Mouse (Mus musculus) left cerebral cortex, adult 18-20 months (tissue): Measurements from ENCODE around the gene Pak7. TPM values are rescaled to one million over a fixed set of nuclear protein-coding genes. Genes with fewer than 3 reads are reported as not detected.
"Not testable (repeated sequence)": the region's sequence is repeated elsewhere in the genome, so short reads cannot be mapped to it uniquely, and the experiment has no call there.

Experiments
- DNase-seq, 2 experiments: peaks; one replicate each; pipeline ENCODE4 v3.0.0; 2021 to 2022; ENCODE audit warnings: low spot score in 2 of 2, mixed read lengths in 1 of 2
- long read RNA-seq, 2 experiments: library from polyadenylated mRNA; stranded (forward); transcript quantifications; one replicate each; pipeline ENCODE4 v2.0.0; 2021
- total RNA-seq, 2 experiments: library from RNA; stranded (reverse); gene quantifications; 2 replicates each; pipeline ENCODE4 v1.2.3; 2021

The Pak7 gene
- 10 to 100 TPM; 38.4 to 50.5 TPM for total RNA-seq
- long read RNA-seq, experiment 1, transcript Pak7-202 (10 exons, 3,957 nt), result major isoform, 18 of 33 reads
- long read RNA-seq, experiment 1, partial matches to known transcripts, result 8 of 33 reads
- long read RNA-seq, experiment 1, other reads (novel, unspliced or antisense), result 6 of 33 reads
- long read RNA-seq, experiment 2, transcript Pak7-202 (10 exons, 3,957 nt), result major isoform, 5 of 17 reads
- long read RNA-seq, experiment 2, partial matches to known transcripts, result 10 of 17 reads
- long read RNA-seq, experiment 2, other reads (novel, unspliced or antisense), result 2 of 17 reads

DNA sequence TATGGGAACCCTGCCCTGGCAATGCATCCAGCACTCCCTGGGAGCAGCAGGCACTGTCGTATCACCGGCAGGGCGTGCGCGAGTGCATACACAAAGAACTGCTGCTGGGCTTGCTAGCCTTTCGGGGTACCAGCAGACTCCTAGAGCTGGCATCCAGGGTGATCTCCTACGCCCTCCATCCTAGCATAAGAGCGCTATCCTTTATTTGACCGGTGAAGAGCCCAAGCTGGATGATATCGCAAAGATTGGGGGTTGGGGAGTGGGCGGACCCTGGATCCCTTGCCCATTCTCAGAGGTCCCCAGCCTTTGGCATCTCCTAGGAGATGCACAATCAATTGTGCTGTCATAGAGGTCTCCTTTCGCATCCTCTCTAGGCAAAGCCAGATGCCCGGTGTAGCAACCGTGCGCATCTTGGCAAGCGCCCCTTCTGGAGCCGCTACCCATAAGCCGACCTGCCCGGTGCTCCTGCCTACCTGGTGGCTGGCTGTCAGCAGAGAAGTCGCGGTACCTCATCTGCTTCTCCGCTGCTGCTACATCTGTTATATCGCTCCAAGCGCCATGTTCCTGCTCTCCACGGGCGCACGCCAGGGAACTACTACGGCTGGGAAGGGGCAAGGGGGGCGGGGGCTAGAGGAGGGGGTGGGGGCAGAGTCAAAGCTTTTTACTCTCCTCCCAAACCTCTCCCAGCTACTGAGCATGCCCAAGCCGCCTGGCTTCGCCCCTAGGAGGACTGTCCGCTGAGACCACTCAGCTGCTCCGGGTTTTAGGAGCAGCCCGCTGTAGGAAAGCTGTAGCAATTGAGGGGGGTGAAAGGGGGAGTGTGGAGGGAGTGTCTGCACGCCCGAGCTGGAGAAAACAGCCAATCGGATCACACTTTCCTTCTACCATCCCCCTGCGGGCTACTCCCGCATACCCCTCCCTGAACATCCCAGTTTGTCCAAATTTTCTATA is at the start of gene Pak7:
Gene Pak7 (minus strand): TSS at position 787 of the 951 bp plus-strand sequence.
- peak; percentile 75 to 80 for DNase-seq

DNA sequence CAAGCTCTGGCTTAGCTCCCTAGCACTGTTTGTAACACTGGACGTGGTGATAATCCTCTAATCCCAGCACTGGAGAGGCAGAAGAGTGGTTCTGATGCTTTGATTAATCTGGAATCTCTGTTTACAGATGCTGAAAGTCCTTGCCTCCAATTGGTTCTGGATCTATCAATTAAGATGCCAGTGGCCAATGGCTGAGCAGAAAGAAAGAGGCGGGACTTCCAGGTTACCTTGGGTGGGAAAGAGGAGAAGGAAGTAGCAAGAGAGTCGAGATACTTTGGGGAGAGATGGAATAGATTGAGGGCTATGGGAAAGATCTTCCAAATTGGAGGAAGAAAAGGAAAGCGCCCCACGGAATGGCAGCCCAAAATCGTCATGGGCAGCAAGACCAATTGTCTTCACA is 37.8 kb upstream of the Pak7 start:
- DNase-seq, result no peak

DNA sequence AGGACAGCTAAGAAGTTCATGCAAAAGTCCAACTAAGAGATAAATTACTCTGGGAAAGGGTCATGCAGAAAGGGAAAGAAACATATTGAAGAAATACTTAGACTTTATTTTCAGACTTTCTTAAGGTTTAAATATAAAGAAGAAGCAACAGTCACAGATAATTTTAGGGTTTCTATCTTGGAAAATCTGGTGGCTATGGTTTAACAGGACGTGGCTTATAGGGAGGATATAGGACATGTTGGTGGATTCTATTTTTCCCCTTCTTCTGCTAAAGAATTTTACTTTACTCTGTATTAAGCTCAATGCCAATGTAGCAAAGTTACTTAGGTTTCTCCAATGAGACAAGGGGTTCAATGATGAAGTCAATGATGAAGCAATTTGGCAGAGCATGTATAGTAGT is 31.8 kb upstream of the Pak7 start:
- DNase-seq, result no peak

DNA sequence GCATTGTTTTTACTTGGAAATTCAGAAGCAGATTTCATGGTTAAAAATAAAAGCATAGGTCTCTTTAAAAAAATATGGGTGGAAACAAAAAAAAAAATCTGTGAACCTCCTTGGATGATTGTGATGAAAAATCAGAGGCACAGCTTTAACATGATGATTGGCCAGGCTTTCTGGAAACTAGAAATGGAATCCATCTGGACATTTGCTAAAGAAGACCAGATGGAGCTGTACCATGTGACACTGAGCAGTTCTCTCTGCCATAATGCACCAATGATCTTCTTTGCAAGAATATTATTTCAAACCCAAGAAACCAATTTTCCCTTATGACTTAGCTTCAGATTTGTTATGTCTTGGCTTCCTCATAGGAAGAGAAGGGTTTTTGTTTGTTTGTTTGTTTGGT is 28.6 kb upstream of the Pak7 start:
- peak; percentile 36 to 40 for DNase-seq

DNA sequence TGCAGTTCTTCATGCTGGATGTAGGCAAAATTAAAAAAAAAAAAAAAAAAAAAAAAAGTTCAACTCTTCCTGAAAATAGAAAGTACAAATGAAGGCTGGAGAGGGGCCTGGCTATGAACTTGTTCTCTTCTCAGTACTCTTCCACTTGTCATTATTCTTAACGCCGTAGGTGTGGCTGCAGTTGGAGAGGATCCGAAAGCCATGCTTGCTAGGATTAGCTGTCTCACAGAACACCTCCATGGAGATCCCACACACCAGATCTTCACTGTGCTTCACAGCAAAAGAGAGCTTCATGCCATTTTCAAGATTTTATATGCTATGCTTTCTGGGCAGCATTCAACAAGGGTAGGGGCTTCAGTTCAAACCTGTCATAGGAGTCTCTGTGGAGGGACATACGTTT is 14.8 kb upstream of the Pak7 start:
- peak; percentile 36 to 38 for DNase-seq

DNA sequence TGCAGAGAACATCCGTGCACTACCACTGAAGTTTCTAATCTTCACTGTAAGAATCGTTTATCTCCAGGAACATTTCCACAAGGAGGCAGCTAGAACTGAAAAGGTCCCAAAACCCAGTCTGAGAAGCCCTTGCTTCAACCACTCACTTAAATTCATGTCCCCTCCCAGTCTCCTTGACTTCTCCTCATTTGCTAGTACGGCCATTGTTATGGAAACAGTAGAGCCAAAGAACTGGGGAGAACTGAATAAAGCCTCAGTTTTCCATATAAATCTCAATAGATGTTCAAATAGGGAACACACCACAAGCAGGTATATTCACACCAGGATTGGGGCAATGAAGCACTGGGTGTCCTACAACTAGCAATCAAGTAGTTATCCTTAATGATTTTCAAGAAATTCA is 12.4 kb downstream of the Pak7 start:
- DNase-seq, result no peak

DNA sequence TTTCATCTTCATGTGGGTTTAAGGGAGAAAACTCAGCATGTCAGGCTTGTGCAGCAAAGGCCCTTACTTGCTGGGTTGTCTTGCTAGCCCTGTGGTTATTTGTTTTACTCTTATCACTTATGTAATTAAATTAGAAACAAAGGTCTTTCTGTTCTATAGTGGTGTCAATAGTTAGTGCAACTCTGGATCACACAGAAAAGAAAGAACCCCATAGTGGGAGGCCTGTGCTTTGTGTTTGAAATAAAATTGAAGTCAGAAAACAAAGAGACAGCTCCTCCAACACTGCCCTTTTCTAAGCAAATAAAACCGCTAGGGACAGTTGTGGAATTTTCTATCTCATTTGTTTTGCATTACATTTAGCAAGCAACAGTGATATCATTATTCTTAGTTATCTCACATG is 15.4 kb downstream of the Pak7 start:
- no peak for DNase-seq

DNA sequence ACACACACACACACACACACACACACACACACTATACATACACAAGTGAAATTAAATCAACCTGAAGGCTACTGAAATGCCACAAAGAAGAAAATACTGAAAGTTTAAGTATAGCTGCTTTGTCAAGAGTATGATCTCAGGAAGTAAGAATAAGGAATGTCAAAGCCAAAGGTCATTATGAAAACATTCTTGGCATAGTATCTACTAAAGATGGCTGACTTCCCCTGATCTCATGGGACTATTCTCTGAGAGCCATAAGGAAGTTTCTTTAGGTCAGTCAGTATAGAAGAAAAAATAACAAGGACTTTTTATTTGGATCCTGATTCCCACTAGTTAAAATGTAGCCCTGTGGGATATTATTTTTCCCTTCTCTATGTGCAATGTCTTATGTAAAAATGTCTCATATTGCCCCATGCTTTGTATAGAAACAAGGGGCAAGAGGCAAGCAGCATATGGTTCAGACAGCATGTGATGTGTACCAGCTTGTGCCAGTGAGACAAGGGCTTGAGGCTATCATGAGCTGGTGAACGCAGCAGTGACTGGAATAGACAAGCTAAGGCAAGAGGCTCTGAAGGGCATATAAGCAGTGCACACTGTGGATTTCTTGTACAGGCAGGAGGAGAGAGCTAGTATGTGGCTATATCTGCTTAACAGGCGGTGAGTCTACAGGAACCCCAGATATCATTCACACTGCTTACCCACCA is 36.2 kb downstream of the Pak7 start:
- DNase-seq, result no peak

DNA sequence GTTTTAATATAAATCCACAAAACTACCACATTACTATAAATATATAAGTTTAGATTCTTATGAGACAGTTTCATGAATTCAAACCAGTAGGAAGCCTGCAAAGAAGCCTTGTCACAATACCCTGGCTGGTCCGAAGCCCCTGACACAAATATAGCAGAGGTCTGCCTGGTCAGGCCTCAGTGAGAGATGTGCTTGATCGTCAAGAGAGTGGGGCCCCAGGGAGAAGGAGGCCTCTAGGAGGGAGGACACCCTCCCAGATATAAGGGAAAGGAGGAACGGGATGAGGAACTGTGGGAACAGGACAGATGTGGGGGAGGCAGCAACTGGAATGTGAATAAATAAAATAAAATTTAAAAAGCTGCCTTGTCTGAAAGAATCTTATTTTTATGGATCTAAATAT is 37.3 kb downstream of the Pak7 start:
- DNase-seq, result no peak

DNA sequence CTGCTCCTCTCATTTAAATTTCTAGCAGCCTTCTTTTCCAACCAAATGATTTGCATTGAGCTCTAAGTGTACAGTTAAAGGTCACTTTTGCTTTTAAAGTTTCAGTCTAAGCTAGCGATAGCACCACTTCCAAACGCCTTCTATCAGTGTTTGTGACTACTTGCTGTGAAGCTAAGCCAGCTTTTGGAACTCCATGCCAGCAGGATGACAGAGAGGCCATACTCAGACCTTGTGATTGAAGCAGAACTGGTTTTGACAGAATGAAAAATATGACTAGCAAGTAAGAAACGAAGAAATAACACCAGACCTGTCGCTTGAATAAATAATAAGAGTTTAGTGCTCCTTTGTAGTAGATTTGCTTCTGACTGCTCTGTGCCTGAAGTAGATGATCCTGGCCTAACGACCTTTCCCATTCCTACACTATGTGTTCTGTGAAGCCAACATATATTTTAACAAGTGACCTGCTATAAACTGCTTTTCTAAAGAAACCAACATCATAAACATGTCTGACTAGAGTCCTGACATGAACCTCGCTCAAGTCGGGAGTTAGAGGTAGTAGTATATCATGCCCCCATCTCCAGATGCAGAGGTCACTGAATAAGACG is 38.0 kb downstream of the Pak7 start:
- DNase-seq, result no peak

DNA sequence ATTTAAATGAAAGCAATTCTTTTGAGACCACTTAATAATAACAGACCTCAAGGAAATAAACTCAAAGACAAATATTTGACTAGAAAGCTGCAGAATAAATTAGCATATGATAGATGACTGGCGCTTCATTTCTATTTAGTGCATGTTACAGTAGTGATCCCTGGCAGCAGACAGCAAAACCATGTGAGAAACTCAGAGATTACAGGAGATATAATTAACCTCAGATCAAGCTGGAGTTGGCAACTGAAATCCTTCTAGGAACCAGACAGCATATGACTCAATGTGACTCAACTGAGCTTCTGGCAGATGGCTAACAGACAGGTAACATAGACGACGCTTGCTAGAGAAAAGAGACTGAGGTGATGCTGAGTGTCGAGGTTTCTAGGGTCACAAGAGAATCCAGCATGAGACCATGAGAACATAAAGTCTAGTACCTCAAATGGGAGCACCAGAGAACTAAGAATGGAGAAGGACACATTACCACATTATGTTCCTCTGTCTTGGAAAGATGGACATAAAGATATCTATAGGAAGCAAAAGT is 43.5 kb downstream of the Pak7 start:
- DNase-seq, result peak in 1 of 2 experiments; percentile 9

DNA sequence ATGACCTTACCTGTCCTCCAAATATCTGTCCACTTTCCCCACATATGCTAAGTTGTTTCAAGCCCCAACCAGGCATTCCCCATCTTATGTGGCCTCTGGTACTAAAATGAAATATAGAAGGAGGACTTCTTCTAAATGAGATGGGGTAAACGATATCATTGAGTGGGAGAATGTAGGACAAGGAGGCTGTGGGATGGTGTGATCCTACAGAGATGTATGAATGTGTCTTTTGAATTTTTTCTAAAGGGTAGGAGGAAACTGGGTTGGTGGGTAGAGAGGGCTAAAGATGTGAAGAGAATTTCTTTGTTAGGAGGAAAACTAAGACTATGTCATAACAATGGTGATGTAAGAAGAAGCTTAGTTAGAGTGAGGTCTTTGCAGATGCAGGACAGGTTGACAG is 57.8 kb downstream of the Pak7 start:
- no peak for DNase-seq

DNA sequence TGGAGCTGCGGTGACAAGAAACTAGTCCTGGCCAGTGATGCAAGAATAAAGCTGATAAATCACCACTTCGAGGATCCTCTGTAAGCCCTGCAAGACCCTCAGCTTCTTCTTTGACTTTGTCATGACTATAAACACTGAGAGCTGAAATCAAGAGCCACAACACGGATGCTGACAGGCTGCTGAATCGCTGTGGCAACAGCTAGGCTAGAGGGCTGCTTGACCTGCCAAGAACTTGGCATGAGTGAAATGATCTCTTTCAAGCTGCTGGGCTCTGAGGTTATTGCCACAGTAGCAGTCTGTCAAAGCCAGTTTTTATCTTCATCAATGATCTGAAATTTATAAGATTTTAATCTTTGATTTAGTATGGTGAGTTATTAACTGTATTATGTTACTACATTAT is 62.1 kb downstream of the Pak7 start:
- no peak for DNase-seq

DNA sequence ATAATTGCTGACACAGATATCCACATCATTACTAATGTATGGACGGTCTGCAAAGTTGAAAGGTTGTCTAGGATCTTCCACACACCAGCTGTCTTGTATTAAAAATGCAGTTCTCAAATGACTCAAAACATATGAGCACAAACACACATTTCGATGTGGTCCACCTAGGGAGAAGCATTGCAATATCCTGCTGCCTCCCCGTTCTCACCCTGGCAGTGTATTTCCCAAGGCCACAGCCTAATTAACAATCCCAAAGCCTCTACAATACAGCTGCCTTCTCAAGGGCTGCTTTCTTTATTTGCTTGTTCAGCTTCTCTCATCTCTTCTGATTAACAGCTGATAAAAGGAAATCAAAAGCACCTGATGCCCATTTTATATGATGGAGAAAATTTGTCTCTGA is 78.5 kb downstream of the Pak7 start:
- no peak for DNase-seq

DNA sequence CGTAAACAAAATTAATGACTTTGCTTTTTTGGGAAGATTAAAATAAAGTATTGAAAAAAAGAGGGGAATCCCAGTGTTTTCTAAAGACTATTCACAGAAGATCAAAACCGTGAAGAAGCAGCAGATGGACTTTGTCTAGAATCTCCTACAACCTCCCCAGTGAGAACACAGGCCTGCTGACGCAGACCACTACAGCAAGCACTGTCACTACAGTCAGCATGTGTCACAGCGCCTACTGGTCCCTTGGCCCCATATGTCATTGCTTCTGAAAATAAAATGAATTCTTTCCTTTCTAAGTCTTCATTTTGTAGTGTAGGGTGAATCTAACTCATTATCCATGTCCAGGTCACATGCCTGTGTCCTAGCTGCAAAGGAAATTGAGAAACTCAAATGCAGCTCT is 79.0 kb downstream of the Pak7 start:
- DNase-seq, result peak in 1 of 2 experiments; percentile 10

DNA sequence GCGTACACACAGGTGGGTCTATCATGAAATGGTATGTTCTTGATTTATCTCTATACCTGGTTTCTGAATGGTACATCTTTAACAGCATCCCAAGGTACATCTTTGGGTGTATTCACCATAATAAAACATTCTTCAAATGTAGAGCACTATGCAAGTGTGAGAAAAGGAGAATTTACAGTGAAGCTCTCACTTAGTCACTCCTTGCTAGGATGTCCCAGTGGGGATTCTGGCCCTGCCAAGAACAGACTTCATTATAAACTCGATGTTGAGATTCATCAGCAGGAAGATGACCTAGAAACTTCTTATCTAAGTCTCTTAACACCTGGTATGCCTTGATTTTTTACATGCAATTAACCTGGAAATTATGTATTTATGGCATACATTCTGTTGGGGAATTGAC is 85.6 kb downstream of the Pak7 start:
- DNase-seq, result no peak

DNA sequence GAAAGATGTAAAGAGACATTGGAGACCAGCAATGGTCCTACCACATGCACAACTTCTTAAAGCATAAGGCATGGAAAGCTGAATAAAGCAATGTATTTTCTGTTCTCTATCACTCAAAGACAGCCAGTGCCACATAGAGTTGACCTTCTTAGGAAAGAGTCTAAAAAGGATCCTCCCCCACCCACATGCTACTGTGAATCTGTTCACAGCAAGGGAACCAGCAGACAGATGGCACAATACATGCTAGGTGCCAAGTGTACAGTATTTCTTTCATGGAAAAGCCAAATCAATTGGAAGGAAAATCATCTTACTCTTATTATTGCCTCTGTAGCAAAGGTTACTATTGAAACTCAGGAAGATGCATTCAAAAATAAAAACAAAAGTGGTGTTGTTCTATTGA is 86.4 kb downstream of the Pak7 start:
- peak; percentile 36 to 45 for DNase-seq

DNA sequence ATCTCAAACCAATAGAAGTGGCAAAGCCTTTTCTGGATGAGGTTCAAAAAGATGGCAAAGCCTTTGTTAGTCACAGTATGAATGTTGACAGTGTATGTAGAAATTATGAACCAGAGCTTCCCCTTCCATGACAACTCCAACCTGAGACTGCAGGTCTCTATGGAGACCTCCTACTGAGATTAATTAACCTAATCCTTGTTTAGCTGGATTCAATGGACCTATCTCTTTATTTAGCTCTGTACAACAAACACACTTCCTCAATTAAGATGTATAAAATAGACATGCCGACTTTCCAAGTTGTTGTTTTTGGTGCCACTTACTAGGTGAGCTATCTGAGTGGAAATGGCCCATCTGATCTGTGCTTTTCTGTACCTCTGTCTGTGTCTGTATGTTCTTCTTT is 90.4 kb downstream of the Pak7 start:
- DNase-seq, result no peak

DNA sequence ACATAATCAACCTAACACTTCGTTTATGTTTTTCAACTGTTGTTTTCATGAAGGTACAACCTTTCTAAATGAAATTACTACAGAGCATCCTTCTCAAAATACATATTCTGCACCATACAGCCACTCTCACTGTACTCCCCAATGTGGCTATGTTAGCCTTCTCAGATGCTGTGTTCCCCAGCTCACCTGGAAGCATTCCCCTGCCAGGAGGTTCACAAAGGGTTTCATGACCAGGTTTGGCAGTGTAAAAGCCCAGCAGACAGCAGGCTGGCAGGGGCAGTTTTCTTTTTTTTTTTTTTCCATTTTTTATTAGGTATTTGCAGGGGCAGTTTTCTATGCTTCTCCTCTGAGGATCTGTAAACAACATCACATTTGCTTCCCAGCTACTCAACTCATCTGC is 105.7 kb downstream of the Pak7 start:
- DNase-seq, result no peak

DNA sequence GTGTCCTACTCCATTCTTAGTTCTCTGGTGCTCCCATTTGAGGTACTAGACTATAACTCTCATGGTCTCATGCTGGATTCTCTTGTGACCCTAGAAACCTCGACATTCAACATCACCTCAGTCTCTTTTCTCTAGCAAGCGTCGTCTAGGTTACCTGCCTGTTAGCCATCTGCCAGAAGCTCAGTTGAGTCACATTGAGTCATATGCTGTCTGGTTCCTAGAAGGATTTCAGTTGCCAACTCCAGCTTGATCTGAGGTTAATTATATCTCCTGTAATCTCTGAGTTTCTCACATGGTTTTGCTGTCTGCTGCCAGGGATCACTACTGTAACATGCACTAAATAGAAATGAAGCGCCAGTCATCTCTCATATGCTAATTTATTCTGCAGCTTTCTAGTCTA is 145.8 kb downstream of the Pak7 start:
- DNase-seq, result not testable (repeated sequence)

DNA sequence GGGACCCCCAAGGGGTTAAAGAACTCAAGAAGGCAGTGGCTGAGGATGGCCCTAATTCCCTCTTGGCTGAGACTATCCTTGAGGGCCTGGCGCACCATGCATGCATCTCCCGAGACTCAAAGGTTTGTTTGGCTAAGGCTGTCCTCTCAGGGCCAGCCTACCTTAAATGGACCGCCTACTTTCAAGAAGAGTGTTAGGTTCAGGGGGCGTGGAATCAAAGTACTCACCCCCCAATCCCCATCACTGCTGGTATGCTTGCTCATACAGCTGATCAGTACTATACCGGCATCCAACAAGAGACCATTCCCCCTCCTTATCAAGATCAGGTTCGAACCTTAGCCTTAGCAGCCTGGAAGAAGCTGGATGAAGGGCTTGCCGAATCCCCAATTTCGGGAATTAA is 156.5 kb downstream of the Pak7 start:
- DNase-seq, result no peak
